Mouse (Mus musculus): Measurements from ENCODE around the gene Cux2. TPM values are rescaled to one million over a fixed set of nuclear protein-coding genes. Genes with fewer than 3 reads are reported as not detected.

Cux2 gene
- polyA plus RNA-seq, 1 experiment from 2014 or later: 5.9 TPM

DNA sequence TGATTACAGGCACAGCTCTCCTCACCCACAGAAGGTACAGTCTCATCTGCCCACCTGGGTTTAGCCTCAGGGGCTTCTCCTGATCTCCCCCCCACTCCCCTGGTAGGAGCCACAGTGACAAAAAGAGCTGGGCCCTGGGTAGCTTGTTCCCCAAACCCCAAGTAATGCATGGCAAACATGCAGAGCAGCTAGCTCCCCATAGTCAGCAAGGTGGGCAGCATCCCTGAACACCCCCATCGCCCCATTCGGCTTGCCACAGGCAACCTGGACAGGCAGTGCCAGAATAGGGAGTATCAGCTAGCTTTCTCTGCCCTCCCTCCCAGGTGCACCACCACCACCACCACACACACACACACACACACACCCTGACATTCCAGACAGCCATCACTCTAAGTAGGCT lies 216.7 kb downstream of the Cux2 start:
- ATAC-seq (ENCODE audit: insufficient number of reproducible peaks, insufficient read depth, low FRiP score, low TSS enrichment): no peak
- no peak overlapping the region for H3K4me3 ChIP-seq
- peaks cover 55% of the 10 kb centered on the region for H3K4me1 ChIP-seq
- peaks cover 39% of the 10 kb centered on the region for H3K27me3 ChIP-seq
- H3K27ac ChIP-seq: no peak overlapping the region
- no peak overlapping the region for H3K9ac ChIP-seq
- 93% methylated on average over 2 of the region's 2 CpGs for WGBS
- H3K36me3 ChIP-seq: 0 out of 2 replicates have a peak, but pooled peaks cover under 1% of the 10 kb centered on the region
- H3K9me3 ChIP-seq: no peaks in the 10 kb centered on the region
- no peak overlapping the region for H3K4me2 ChIP-seq (replicated peaks)

DNA sequence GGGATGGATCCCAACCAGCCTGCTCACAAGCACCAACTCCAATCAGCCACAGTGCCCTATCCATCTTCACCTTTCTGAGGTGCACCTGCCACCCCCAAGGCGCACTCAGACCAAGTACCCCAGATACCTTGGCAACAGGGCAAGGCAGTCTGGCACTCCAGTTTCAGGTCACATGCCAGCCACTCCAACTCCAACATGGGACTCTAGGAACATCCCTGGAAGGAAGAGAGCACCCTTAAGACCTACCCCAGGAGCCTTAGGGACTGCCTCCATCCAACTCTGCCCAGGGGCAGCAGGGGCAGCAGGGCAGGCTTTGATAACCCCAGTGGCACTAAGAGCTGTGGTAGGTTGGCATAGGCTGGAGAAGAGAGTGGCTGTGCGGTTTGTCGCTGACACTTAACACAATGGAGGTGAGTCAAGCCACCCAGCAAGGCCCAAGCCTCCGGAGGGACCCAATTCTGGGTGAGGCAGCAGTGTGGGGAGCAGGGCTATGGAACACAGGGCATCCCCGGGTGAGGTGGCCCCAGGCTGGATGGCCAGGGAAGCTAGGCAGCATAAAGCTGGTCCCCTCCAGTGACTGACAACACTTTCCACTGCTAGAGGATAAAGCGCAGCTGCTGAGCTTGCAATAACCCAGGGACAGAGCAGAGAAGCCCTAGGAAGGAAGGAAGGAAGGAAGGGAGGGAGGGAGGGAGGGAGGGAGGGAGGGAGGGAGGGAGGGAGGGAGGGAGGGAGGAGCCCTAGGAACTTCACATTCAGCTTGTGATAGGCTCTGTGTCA lies 217.3 kb downstream of the Cux2 start:
- H3K36me3 ChIP-seq: 0 out of 2 replicates have a peak, but pooled peaks cover 3% of the 10 kb centered on the region
- H3K4me2 ChIP-seq (replicated peaks): no peak overlapping the region
- no peaks in the 10 kb centered on the region for H3K9me3 ChIP-seq
- peaks cover 49% of the 10 kb centered on the region for H3K4me1 ChIP-seq
- no peak overlapping the region for H3K27ac ChIP-seq
- H3K27me3 ChIP-seq: peaks cover 39% of the 10 kb centered on the region
- ATAC-seq (ENCODE audit: insufficient number of reproducible peaks, insufficient read depth, low FRiP score, low TSS enrichment): no peak
- no peak overlapping the region for H3K9ac ChIP-seq
- 86% methylated on average over 6 of the region's 6 CpGs for WGBS
- H3K4me3 ChIP-seq: no peak overlapping the region

DNA sequence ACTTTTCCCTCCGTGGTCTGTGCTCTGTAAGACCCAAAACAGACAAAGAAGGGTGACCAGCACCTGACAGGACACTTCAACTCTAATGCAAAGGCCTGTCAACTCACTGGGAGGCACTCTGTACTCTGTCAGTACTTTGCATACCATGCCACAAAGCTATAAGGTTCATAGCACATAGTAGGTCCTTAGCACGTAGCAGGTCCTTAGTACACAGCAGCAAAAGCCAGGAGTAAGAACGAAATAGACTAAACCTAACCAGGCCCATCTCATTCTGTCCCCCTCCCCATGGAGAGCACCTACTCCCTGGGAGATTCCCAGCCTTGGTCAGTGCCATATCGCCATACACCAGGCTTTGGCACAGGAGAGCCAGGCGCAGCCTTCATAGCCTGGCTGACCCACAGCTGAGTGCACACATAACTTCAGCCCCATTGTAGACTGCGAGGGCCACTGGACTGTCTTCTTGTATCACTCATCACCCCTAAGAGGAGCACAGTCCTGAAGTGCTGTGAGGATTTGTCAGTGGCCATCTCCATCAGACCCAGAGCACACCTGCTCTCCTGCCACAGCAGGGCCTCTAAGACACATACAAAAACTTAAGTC lies 218.8 kb downstream of the Cux2 start:
- Histone ChIP-seq H3K27me3 (peaks cover 38% of the 10 kb centered on the region), H3K27ac (no peak overlapping the region), H3K9ac (no peak overlapping the region), H3K9me3 (no peaks in the 10 kb centered on the region), H3K4me2 (replicated peaks) (no peak overlapping the region), H3K4me3 (no peak overlapping the region), H3K36me3 (peaks cover 8% of the 10 kb centered on the region; the same call in 1 of the 2 replicates), H3K4me1 (peaks cover 47% of the 10 kb centered on the region)
- 91% methylated on average over 6 of the region's 6 CpGs for WGBS
- ATAC-seq (ENCODE audit: insufficient number of reproducible peaks, insufficient read depth, low FRiP score, low TSS enrichment): no peak

DNA sequence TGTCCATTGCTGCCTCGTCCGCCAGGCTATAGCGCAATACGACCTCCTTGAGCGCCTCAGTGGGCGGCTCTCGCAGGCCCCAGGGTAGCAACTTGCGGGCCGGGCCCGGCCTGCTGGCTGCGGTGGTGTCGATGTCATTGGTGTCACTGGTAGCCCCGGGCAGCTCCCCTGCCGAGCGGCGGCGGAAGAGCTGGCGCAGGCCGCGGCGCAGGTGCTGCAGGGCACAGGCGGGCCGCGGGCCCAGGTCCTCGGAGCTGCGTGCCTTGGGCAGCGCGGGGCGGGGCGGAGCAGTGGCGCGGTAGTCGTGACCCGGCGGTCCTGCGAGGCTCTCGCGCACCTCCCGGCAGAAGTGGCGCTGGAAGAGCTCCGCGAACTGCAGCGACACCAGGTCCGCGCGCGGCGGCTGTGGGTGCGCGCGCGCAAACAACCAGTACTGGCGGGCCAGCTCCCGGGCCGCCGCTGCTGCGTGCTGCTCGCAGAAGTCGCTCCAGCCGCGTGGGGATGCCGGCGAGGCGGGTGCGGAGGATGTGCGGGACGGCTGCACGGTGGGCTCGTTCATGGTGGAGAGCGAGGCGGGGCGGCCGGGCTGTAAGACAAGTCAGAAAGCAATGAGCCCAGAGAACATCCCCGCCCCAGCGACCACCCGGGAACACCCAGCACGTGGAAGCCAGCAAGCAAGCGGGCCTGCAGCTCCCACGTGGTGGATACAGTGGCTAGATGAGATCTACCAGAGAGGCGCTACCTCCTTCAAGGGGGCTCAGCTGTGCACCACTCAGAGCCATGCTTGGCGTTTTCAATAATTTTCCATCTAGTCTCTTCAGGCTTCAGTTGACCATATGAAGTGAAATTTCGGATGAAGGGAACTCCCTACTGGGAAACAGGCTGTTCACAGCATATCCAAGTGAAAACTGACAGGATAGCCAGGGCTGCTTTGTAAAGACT lies 221.1 kb downstream of the Cux2 start:
- H3K9me3 ChIP-seq: no peaks in the 10 kb centered on the region
- peaks cover 31% of the 10 kb centered on the region for H3K27me3 ChIP-seq
- H3K4me2 ChIP-seq (replicated peaks): peak overlapping the region; percentile 88
- peak overlapping the region; percentile 39 for H3K4me3 ChIP-seq
- peaks cover 26% of the 10 kb centered on the region for H3K4me1 ChIP-seq
- 3% methylated on average over 73 of the region's 82 CpGs for WGBS
- ATAC-seq (ENCODE audit: insufficient number of reproducible peaks, insufficient read depth, low FRiP score, low TSS enrichment): no peak
- peaks cover 8% of the 10 kb centered on the region; the same call in 1 of the 2 replicates for H3K36me3 ChIP-seq
- no peak overlapping the region for H3K27ac ChIP-seq
- H3K9ac ChIP-seq: peak overlapping the region; percentile 49

DNA sequence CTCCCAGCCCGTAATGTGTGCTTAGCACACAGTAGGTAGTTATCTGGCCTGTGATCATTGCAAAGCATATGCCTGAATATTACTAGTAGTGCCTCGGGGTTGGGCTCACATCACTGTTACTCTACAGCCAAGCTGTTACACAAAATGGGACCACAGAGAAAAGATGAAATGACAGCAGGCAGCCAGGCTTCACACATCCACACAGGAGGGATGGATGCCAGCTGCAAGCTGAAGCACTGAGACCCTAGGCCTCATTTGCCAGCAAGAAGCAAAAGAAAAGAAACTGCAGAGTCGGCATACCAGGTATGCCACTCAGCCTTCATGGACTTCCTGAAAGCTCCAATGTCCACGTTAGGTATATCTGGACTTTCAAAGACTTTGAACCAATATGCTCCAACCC lies 222.0 kb downstream of the Cux2 start:
- WGBS: 78% methylated on average over 4 of the region's 4 CpGs
- H3K4me1 ChIP-seq: peaks cover 25% of the 10 kb centered on the region
- peaks cover 8% of the 10 kb centered on the region; the same call in 1 of the 2 replicates for H3K36me3 ChIP-seq
- ATAC-seq (ENCODE audit: insufficient number of reproducible peaks, insufficient read depth, low FRiP score, low TSS enrichment): no peak
- H3K9ac ChIP-seq: no peak overlapping the region
- no peak overlapping the region for H3K4me3 ChIP-seq
- H3K27ac ChIP-seq: no peak overlapping the region
- H3K9me3 ChIP-seq: no peaks in the 10 kb centered on the region
- no peak overlapping the region for H3K4me2 ChIP-seq (replicated peaks)
- H3K27me3 ChIP-seq: peaks cover 31% of the 10 kb centered on the region

DNA sequence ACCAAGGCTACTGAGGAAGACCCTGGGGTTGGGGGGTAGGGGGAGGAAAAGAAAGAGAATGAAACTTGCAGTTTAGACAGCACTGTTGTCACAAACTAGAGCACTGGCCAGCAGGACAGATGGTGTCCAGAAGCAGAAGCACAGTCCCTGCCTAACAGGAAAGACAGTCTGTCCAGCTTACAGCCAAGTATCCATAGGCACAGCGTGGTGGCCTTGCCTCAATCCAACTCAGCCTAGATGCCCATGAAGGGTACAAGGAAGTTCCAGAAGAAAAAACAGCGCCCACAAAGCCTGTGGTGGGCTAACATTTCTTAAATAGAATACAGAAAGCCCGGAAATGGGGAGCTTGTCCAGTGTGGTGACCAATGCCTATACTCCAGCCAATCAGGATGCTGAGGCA lies 224.3 kb downstream of the Cux2 start:
- H3K4me2 ChIP-seq (replicated peaks): no peak overlapping the region
- 96% methylated on average over 3 of the region's 3 CpGs for WGBS
- no peaks in the 10 kb centered on the region for H3K9me3 ChIP-seq
- H3K9ac ChIP-seq: no peak overlapping the region
- H3K4me3 ChIP-seq: no peak overlapping the region
- no peak overlapping the region for H3K27ac ChIP-seq
- H3K36me3 ChIP-seq: peaks cover 13% of the 10 kb centered on the region; the same call in 1 of the 2 replicates
- H3K4me1 ChIP-seq: peaks cover 23% of the 10 kb centered on the region
- peaks cover 28% of the 10 kb centered on the region for H3K27me3 ChIP-seq
- ATAC-seq (ENCODE audit: insufficient number of reproducible peaks, insufficient read depth, low FRiP score, low TSS enrichment): no peak

DNA sequence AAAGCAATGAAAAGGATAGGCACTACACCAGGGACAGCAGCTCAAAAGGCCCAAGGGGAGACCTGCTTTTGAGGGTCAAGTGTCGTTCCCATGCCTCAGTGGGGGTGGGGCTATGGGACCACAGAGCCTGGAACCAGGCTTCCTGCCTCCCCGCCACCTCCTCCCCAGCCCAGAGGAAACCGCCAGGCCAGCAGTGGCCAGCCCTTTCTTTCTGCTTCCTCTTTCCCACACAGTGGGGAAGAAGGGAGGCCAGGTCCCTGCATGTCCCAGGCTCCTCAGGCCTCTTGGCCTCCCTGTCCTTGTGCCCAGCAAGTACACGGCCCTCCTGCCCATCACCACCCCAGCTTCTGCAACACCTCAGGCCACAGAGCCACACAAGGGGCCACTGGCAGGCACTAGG lies 225.8 kb downstream of the Cux2 start:
- ATAC-seq (ENCODE audit: insufficient number of reproducible peaks, insufficient read depth, low FRiP score, low TSS enrichment): no peak
- 62% methylated on average over 4 of the region's 4 CpGs for WGBS
- Histone ChIP-seq H3K9ac (no peak overlapping the region), H3K4me2 (replicated peaks) (no peak overlapping the region), H3K27me3 (peaks cover 17% of the 10 kb centered on the region), H3K36me3 (peaks cover 28% of the 10 kb centered on the region), H3K4me3 (no peak overlapping the region), H3K9me3 (no peaks in the 10 kb centered on the region), H3K4me1 (peaks cover 19% of the 10 kb centered on the region), H3K27ac (no peak overlapping the region)

DNA sequence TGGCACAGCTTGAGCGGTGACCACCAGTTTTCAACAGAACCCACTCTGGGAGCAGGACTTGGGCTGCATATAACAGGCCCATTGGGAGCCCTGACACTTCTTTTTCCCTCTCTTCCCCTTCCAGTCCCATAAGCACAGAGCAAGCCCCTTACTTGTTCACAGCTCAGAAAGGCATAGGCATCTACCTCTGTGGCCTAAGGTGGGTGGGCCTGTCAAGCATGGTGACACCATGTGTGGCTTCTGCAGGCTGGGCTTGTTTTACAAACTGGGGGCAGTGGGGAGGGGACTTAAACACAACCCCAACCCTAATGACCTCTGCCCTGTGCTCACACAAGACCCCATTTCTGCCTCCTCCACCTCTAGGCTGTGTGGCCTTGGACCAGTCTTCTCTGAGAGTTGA lies 226.2 kb downstream of the Cux2 start:
- ATAC-seq (ENCODE audit: insufficient number of reproducible peaks, insufficient read depth, low FRiP score, low TSS enrichment): no peak
- no peaks in the 10 kb centered on the region for H3K9me3 ChIP-seq
- H3K27ac ChIP-seq: 0 out of 2 replicates have a peak overlapping the region, but pooled peaks have one; percentile 47
- no peak overlapping the region for H3K4me3 ChIP-seq
- no peak overlapping the region for H3K9ac ChIP-seq
- peaks cover 14% of the 10 kb centered on the region for H3K27me3 ChIP-seq
- H3K4me1 ChIP-seq: peaks cover 14% of the 10 kb centered on the region
- H3K4me2 ChIP-seq (replicated peaks): no peak overlapping the region
- H3K36me3 ChIP-seq: peaks cover 32% of the 10 kb centered on the region
- WGBS: 96% methylated on average over 1 of the region's 1 CpGs

DNA sequence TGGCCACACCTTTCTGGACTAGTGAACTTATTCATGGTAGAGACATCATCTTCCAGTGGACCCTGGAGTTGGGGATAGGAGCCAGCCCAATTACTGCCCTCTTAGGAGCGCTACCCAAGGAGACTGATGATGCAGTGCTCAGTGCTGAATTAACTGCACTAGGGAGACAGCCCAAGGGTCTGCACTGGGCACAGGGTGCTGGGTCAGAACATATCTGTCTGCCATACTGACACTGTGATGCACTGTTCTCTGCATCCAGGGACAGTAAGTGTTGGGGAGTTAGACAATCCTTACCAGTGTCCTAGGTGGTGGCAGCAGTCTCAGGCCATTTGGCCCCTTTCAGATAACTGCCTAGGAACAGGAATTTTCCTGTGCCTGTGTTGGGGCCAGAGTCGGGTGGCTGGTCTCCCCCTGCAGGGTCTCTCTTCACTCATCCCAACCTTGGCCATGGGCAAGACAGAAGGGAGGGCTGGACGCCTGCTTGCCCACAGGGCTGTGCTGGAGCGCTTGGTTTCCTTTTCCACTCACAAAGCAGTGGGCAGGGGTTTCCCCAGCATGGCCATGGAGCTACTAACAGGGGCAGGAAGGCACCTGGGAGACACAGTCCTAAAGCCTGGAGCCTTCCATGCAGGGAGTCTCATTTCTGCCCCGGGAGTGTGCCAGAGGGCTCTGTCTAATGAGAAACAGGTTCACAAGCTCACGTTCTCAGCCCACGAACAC lies 227.0 kb downstream of the Cux2 start:
- Histone ChIP-seq H3K9me3 (no peaks in the 10 kb centered on the region), H3K9ac (no peak overlapping the region), H3K36me3 (peaks cover 37% of the 10 kb centered on the region), H3K27ac (0 out of 2 replicates have a peak overlapping the region, but pooled peaks have one; percentile 47), H3K4me1 (peaks cover 9% of the 10 kb centered on the region), H3K4me2 (replicated peaks) (no peak overlapping the region), H3K27me3 (peaks cover 6% of the 10 kb centered on the region), H3K4me3 (no peak overlapping the region)
- no peak for ATAC-seq (ENCODE audit: insufficient number of reproducible peaks, insufficient read depth, low FRiP score, low TSS enrichment)
- WGBS: 48% methylated on average over 7 of the region's 7 CpGs

DNA sequence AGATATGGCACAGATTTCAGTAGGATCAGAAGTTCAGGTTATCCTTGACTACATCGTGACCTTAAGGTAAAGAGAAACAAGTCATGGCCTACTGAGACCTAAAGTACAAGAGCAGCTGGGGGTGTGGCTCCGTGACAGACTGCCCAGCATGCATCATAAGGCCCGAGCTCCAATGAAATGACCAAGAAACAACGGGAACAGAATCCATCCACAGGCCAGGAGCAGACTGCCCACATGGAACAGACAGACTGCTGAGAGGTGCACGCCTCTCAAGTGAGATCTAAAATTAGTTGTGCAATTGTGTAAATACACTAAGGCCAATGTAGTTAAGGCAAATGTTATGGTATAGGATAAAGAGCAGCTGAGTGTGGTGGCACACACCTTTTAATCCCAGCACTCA lies 228.3 kb downstream of the Cux2 start:
- H3K9me3 ChIP-seq: no peaks in the 10 kb centered on the region
- H3K9ac ChIP-seq: no peak overlapping the region
- no peak for ATAC-seq (ENCODE audit: insufficient number of reproducible peaks, insufficient read depth, low FRiP score, low TSS enrichment)
- WGBS: 78% methylated on average over 5 of the region's 5 CpGs
- H3K27me3 ChIP-seq: no peaks in the 10 kb centered on the region
- peaks cover 48% of the 10 kb centered on the region for H3K36me3 ChIP-seq
- no peak overlapping the region for H3K4me2 ChIP-seq (replicated peaks)
- no peak overlapping the region for H3K4me3 ChIP-seq
- peaks cover 9% of the 10 kb centered on the region for H3K4me1 ChIP-seq
- H3K27ac ChIP-seq: no peak overlapping the region

DNA sequence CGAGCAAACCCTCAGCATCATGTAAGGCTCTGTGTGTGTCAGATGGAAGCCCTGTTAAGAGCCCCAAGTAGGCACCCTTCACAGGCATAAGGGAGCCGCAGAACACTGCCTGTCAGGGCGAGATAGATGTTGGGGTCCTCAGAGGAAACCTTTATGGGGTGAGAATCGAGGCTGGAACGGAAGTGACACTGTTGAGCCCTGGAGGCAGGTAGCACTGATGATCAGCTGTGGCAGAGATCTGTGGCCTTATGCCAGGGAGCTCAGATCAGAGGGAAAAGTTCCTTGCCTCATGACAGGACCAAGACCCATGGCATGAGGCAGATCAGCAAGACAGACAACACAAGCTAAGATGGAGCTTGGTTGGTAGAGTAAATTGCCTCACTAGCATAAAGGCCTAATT lies 228.8 kb downstream of the Cux2 start:
- Histone ChIP-seq H3K27me3 (no peaks in the 10 kb centered on the region), H3K4me2 (replicated peaks) (no peak overlapping the region), H3K36me3 (peaks cover 50% of the 10 kb centered on the region), H3K9ac (no peak overlapping the region), H3K4me3 (no peak overlapping the region), H3K27ac (no peak overlapping the region), H3K9me3 (no peaks in the 10 kb centered on the region), H3K4me1 (peaks cover 9% of the 10 kb centered on the region)
- WGBS: 88% methylated on average over 5 of the region's 5 CpGs
- ATAC-seq (ENCODE audit: insufficient number of reproducible peaks, insufficient read depth, low FRiP score, low TSS enrichment): no peak
